20 mouse cellular contexts compared by ENCODE assay signal in the genomic region with DNA sequence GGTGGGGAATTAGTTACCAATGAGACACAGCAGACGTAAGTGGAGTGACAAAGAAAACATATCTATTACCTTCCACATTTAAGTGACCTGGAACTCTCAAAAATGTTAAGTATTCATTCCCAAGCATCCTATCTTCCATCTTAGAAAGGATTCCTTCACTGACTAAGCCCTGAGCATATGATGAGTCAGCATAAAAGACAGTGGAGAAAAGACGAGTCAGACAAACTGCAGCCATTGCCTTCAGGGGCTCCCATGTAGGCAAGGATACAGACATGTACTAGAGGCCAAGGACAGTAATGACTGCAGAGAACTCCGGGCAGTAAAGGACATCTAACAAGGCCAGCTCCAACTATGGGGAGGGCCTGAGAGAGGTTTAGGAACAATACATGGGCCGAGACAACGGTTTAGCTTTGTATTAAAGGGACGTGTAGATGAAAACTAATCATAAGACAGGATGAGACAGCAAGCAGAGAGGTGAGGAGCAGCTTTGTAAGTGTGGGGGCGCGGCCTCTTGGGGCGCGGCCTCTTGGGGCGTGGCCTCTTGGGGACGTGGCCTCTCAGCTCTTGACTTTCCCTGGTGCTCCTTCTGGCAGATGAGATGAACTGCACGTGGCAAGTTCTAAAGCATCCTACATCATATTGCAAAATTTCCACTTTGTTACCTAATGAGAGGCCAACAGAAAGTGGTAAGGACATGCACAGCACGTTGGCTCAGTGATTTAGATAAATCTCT. TPM values are rescaled to one million over a fixed set of nuclear protein-coding genes. Genes with fewer than 3 reads are reported as not detected.
DNase-seq lines count a peak whose midpoint lies in the region; ATAC-seq lines count a peak whose summit lies in the region.
"Had no signal": no experiment of that assay in that cellular context is flagged by ENCODE, and none has a peak within 500 bp of the region (broad histone marks: within the 10 kb centered on the region; RNA-seq: fewer than 3 reads in every experiment).

No protein-coding gene starts in this region.

- H3K4me2 ChIP-seq in hindbrain, embryonic 14.5 days (replicated peaks): no peak overlapping the region
- no peak overlapping the region for H3K4me2 ChIP-seq in liver, embryonic 12.5 days
- H3K4me2 ChIP-seq: embryonic facial prominence, embryonic 12.5 days; forebrain, embryonic 12.5 days; heart, embryonic 13.5 days; limb, embryonic 15.5 days; neural tube, embryonic 15.5 days had no signal

- H3K9ac ChIP-seq in hindbrain, embryonic 14.5 days: no peak overlapping the region
- no peak overlapping the region for H3K9ac ChIP-seq in liver, embryonic 12.5 days
- H3K9ac ChIP-seq: embryonic facial prominence, embryonic 12.5 days; forebrain, embryonic 12.5 days; heart, embryonic 13.5 days; limb, embryonic 15.5 days; neural tube, embryonic 15.5 days had no signal

- no peak for DNase-seq in hindbrain, embryonic 14.5 days (ENCODE audit: low spot score)
- DNase-seq in hindbrain, embryonic 10.5 days (ENCODE audit: low spot score): no peak
- DNase-seq in 416B (ENCODE audit: low read depth) (peak; percentile 5), NIH3T3 (ENCODE audit: low read depth) (peak; percentile 33)
- DNase-seq in left cerebral cortex, postnatal 10 days (ENCODE audit: extremely low spot score in 1 of 2, low spot score in 2 of 2): no peak
- DNase-seq: cerebellum, postnatal 14 days; gastrocnemius, adult 2 months; kidney, postnatal 14 days; lung, postnatal 14 days; right cerebral cortex, postnatal 14 days; thymus, postnatal 36 days had no signal

- 75% methylated on average over 14 of the region's 14 CpGs for WGBS in hindbrain, embryonic 14.5 days
- WGBS in hindbrain, embryonic 10.5 days: 73% methylated on average over 14 of the region's 14 CpGs
- WGBS in liver, embryonic 12.5 days (ENCODE audit: insufficient replicate concordance): 59% methylated on average over 14 of the region's 14 CpGs

- no peak overlapping the region for H3K4me3 ChIP-seq in hindbrain, embryonic 14.5 days (replicated peaks; ENCODE audit: low read length)
- H3K4me3 ChIP-seq in hindbrain, embryonic 10.5 days: no peak overlapping the region
- H3K4me3 ChIP-seq in liver, embryonic 12.5 days: no peak overlapping the region
- H3K4me3 ChIP-seq: embryonic facial prominence, embryonic 12.5 days; forebrain, embryonic 12.5 days; gastrocnemius, adult 2 months; heart, embryonic 13.5 days; limb, embryonic 15.5 days; neural tube, embryonic 15.5 days had no signal

- ATAC-seq in hindbrain, embryonic 14.5 days (ENCODE audit: low FRiP score): peak; percentile 34; the same call in 1 of the 2 replicates
- peak; percentile 49; the same call in 1 of the 2 replicates for ATAC-seq in liver, embryonic 12.5 days
- no peak for ATAC-seq in erythroblast, adult 5-6 weeks (replicated peaks; ENCODE audit: low FRiP score, poor library complexity, severe bottlenecking)
- no peak for ATAC-seq in monocyte, adult 5-6 weeks (replicated peaks; ENCODE audit: insufficient number of reproducible peaks, low FRiP score, low TSS enrichment, poor library complexity, severe bottlenecking)

- no peaks in the 10 kb centered on the region for H3K4me1 ChIP-seq in hindbrain, embryonic 14.5 days (replicated peaks; ENCODE audit: control insufficient read depth, insufficient read depth, low read length)
- peaks cover 9% of the 10 kb centered on the region; the same call in 1 of the 2 replicates for H3K4me1 ChIP-seq in hindbrain, embryonic 10.5 days (replicated peaks)
- no peaks in the 10 kb centered on the region for H3K4me1 ChIP-seq in liver, embryonic 12.5 days
- H3K4me1 ChIP-seq: embryonic facial prominence, embryonic 12.5 days; limb, embryonic 15.5 days; neural tube, embryonic 15.5 days had no signal

- peaks cover 85% of the 10 kb centered on the region for H3K36me3 ChIP-seq in hindbrain, embryonic 14.5 days (replicated peaks; ENCODE audit: control insufficient read depth, insufficient read depth)
- H3K36me3 ChIP-seq in hindbrain, embryonic 10.5 days: peaks cover 77% of the 10 kb centered on the region
- no peaks in the 10 kb centered on the region for H3K36me3 ChIP-seq in liver, embryonic 12.5 days
- H3K36me3 ChIP-seq: G1E had no signal

- no peaks in the 10 kb centered on the region for H3K9me3 ChIP-seq in hindbrain, embryonic 14.5 days (ENCODE audit: control insufficient read depth, low read length)
- no peaks in the 10 kb centered on the region for H3K9me3 ChIP-seq in hindbrain, embryonic 10.5 days
- H3K9me3 ChIP-seq in liver, embryonic 12.5 days (replicated peaks): no peaks in the 10 kb centered on the region
- H3K9me3 ChIP-seq: embryonic facial prominence, embryonic 12.5 days; forebrain, embryonic 12.5 days; heart, embryonic 13.5 days; limb, embryonic 15.5 days; neural tube, embryonic 15.5 days had no signal

- no peak overlapping the region for H3K27ac ChIP-seq in hindbrain, embryonic 14.5 days
- no peak overlapping the region for H3K27ac ChIP-seq in hindbrain, embryonic 10.5 days
- H3K27ac ChIP-seq in liver, embryonic 12.5 days: no peak overlapping the region
- H3K27ac ChIP-seq: embryonic facial prominence, embryonic 12.5 days; forebrain, embryonic 12.5 days; gastrocnemius, adult 2 months; heart, embryonic 13.5 days; limb, embryonic 15.5 days; neural tube, embryonic 15.5 days had no signal

- H3K27me3 ChIP-seq in hindbrain, embryonic 14.5 days (ENCODE audit: control insufficient read depth, insufficient read depth, low read length): no peaks in the 10 kb centered on the region
- H3K27me3 ChIP-seq in hindbrain, embryonic 10.5 days (ENCODE audit: insufficient read depth, poor library complexity, severe bottlenecking): no peaks in the 10 kb centered on the region
- no peaks in the 10 kb centered on the region for H3K27me3 ChIP-seq in liver, embryonic 12.5 days (replicated peaks)
- H3K27me3 ChIP-seq: embryonic facial prominence, embryonic 12.5 days; forebrain, embryonic 12.5 days; heart, embryonic 13.5 days; limb, embryonic 15.5 days; neural tube, embryonic 15.5 days had no signal

- intact Hi-C loops in left cerebral cortex, postnatal 10 days (cut with DNase I): no loop called here

RNA-seq across cellular contexts. Expression of a gene that starts 15.5 kb away (rescaled TPM):
- 63.0 and 70.4 TPM in 2 replicates for polyA plus RNA-seq in hindbrain, embryonic 14.5 days (2014; fragmentation: Nextera tagmentation; extraction: Ambion mirVana)
- 39.0 and 49.7 TPM in 2 replicates for polyA plus RNA-seq in hindbrain, embryonic 10.5 days (2016; fragmentation: Nextera tagmentation; extraction: Ambion mirVana)
- 2.8 and 3.7 TPM in 2 replicates for polyA plus RNA-seq in liver, embryonic 12.5 days (2016; fragmentation: Nextera tagmentation; extraction: Ambion mirVana)
- 0.42 TPM in 1 of 2 replicates, not detected in the other for total RNA-seq in erythroblast, adult 5-6 weeks (2015; ENCODE audit: low replicate concordance)
- 0.42 and 1.3 TPM in 2 replicates for total RNA-seq in erythroblast, adult 5-6 weeks (2017; ENCODE audit: low replicate concordance)
- total RNA-seq in monocyte, adult 5-6 weeks (2017): 2.9 to 7.9 TPM (median 5.0 TPM) in 3 replicates
- total RNA-seq in left cerebral cortex, postnatal 10 days (2021): 10 to 100 TPM; 39.5 to 40.9 TPM
- polyA plus RNA-seq: G1E had no signal

RNA-seq across cellular contexts. Expression of a gene that starts 15.7 kb away (rescaled TPM):
- polyA plus RNA-seq in hindbrain, embryonic 14.5 days (2014; fragmentation: Nextera tagmentation; extraction: Ambion mirVana): 11.1 and 12.3 TPM in 2 replicates
- polyA plus RNA-seq in hindbrain, embryonic 10.5 days (2016; fragmentation: Nextera tagmentation; extraction: Ambion mirVana): 28.2 and 37.9 TPM in 2 replicates
- polyA plus RNA-seq in liver, embryonic 12.5 days (2016; fragmentation: Nextera tagmentation; extraction: Ambion mirVana): 2.6 and 2.8 TPM in 2 replicates
- total RNA-seq in erythroblast, adult 5-6 weeks (2015; ENCODE audit: low replicate concordance): 0.63 TPM in 1 of 2 replicates, not detected in the other
- 0.17 and 1.5 TPM in 2 replicates for total RNA-seq in erythroblast, adult 5-6 weeks (2017; ENCODE audit: low replicate concordance)
- 7.6 to 17.5 TPM (median 13.2 TPM) in 3 replicates for total RNA-seq in monocyte, adult 5-6 weeks (2017)
- total RNA-seq in left cerebral cortex, postnatal 10 days (2021): 1 to 10 TPM; 1.4 to 1.7 TPM
- total RNA-seq: G1E had no signal
- polyA plus RNA-seq: G1E had no signal

RNA-seq across cellular contexts. Expression of a gene that starts 21.4 kb away (rescaled TPM):
- polyA plus RNA-seq in hindbrain, embryonic 14.5 days (2014; fragmentation: Nextera tagmentation; extraction: Ambion mirVana): 0.50 and 0.56 TPM in 2 replicates
- 0.03 and 0.17 TPM in 2 replicates for polyA plus RNA-seq in hindbrain, embryonic 10.5 days (2016; fragmentation: Nextera tagmentation; extraction: Ambion mirVana)
- polyA plus RNA-seq in liver, embryonic 12.5 days (2016; fragmentation: Nextera tagmentation; extraction: Ambion mirVana): not detected in 2 replicates
- total RNA-seq in erythroblast, adult 5-6 weeks (2015; ENCODE audit: low replicate concordance): not detected in 2 replicates
- total RNA-seq in erythroblast, adult 5-6 weeks (2017; ENCODE audit: low replicate concordance): not detected in 2 replicates
- total RNA-seq in monocyte, adult 5-6 weeks (2017): 0.10 to 0.11 TPM in 2 of 3 replicates, not detected in the other
- total RNA-seq in left cerebral cortex, postnatal 10 days (2021): 1 to 10 TPM; 1.4 to 2.2 TPM
- polyA plus RNA-seq: G1E; heart, embryonic 13.5 days had no signal

Comparison
In these comparisons a context has a peak if more than half of its experiments do, and no peak if none do; other contexts are left out.
1. ATAC-seq: peak in hindbrain, embryonic 14.5 days (single experiment) and liver, embryonic 12.5 days (single experiment); none in erythroblast, adult 5-6 weeks (single experiment) and monocyte, adult 5-6 weeks (single experiment).
2. DNase-seq: peak in 416B (single experiment) and NIH3T3 (single experiment); none in hindbrain, embryonic 14.5 days (single experiment), hindbrain, embryonic 10.5 days (single experiment) and left cerebral cortex, postnatal 10 days (0 of 2).